Mouse (Mus musculus) spleen, adult 12 weeks (tissue): ENCODE measurements around the gene Glrx2.
A peak's percentile ranks its signal among the peaks of the same experiment; 100 is the strongest.
"Not testable (repeated sequence)": the region's sequence is repeated elsewhere in the genome, so short reads cannot be mapped to it uniquely, and the experiment has no call there.

Source experiments
- DNase-seq: peaks from one replicate; pipeline ENCODE4 v3.0.0; 2022; ENCODE audit warnings: low spot score

Gene Glrx2

GRCm38 (mm10) chr1:143716038-143716437 lies at the start of gene Glrx2:
Gene Glrx2, plus strand, starts transcription at chr1:143716338.
- not testable (repeated sequence) for DNase-seq

GRCm38 (mm10) chr1:143675734-143676361 lies 40.3 kb upstream of the Glrx2 start:
- DNase-seq, result no peak

GRCm38 (mm10) chr1:143681108-143681507 lies 35.0 kb upstream of the Glrx2 start:
- no peak for DNase-seq

- no peak for DNase-seq
Measured at GRCm38 (mm10) chr1:143684849-143685248, 31.3 kb upstream of the Glrx2 start.

GRCm38 (mm10) chr1:143701736-143702135 lies 14.4 kb upstream of the Glrx2 start:
- no peak for DNase-seq

GRCm38 (mm10) chr1:143702141-143702740 lies 13.9 kb upstream of the Glrx2 start:
- DNase-seq, result no peak

GRCm38 (mm10) chr1:143702741-143703262 lies 13.3 kb upstream of the Glrx2 start, which contains the start of gene Cdc73:
Gene Cdc73, minus strand, starts transcription at chr1:143702893.
- peak; percentile 90 for DNase-seq

GRCm38 (mm10) chr1:143707006-143707405 lies 9.1 kb upstream of the Glrx2 start:
- no peak for DNase-seq

GRCm38 (mm10) chr1:143708361-143708760 lies 7.8 kb upstream of the Glrx2 start:
- no peak for DNase-seq

- no peak for DNase-seq
Measured at GRCm38 (mm10) chr1:143709966-143710626, 6.0 kb upstream of the Glrx2 start.

- DNase-seq, result no peak
Measured at GRCm38 (mm10) chr1:143710627-143710976, 5.5 kb upstream of the Glrx2 start.

- no peak for DNase-seq
Measured at GRCm38 (mm10) chr1:143724456-143725064, 8.4 kb downstream of the Glrx2 start.

- DNase-seq, result no peak
Measured at GRCm38 (mm10) chr1:143727701-143728445, 11.7 kb downstream of the Glrx2 start.

- no peak for DNase-seq
Measured at GRCm38 (mm10) chr1:143730899-143731298, 14.8 kb downstream of the Glrx2 start.

GRCm38 (mm10) chr1:143731691-143732090 lies 15.6 kb downstream of the Glrx2 start:
- no peak for DNase-seq

GRCm38 (mm10) chr1:143733914-143734410 lies 17.8 kb downstream of the Glrx2 start:
- DNase-seq, result no peak

- DNase-seq, result no peak
Measured at GRCm38 (mm10) chr1:143738811-143739210, 22.7 kb downstream of the Glrx2 start.

GRCm38 (mm10) chr1:143739361-143740350 lies 23.5 kb downstream of the Glrx2 start:
- DNase-seq, result peak; percentile 81

GRCm38 (mm10) chr1:143740581-143740980 lies 24.4 kb downstream of the Glrx2 start:
- no peak for DNase-seq

- DNase-seq, result no peak
Measured at GRCm38 (mm10) chr1:143741331-143741730, 25.2 kb downstream of the Glrx2 start.
